Mouse (Mus musculus) A20 (cell line): Measurements from ENCODE around the gene Sowaha.

Experiments
- DNase-seq: peaks from one replicate; pipeline ENCODE4 v3.0.0-alpha.2; 2011; ENCODE audit warnings: low read depth, low spot score

Sowaha gene

GRCm38 (mm10) chr11:53479783-53480301, at the start of gene Sowaha, which contains the start of gene Gm9945:
Gene Sowaha (minus strand): TSS chr11:53480274.
Gene Gm9945 (plus strand): TSS chr11:53480166.
- DNase-seq: no peak

GRCm38 (mm10) chr11:53529253-53529557, 49.1 kb upstream of the Sowaha start:
- DNase-seq: no peak

DNA sequence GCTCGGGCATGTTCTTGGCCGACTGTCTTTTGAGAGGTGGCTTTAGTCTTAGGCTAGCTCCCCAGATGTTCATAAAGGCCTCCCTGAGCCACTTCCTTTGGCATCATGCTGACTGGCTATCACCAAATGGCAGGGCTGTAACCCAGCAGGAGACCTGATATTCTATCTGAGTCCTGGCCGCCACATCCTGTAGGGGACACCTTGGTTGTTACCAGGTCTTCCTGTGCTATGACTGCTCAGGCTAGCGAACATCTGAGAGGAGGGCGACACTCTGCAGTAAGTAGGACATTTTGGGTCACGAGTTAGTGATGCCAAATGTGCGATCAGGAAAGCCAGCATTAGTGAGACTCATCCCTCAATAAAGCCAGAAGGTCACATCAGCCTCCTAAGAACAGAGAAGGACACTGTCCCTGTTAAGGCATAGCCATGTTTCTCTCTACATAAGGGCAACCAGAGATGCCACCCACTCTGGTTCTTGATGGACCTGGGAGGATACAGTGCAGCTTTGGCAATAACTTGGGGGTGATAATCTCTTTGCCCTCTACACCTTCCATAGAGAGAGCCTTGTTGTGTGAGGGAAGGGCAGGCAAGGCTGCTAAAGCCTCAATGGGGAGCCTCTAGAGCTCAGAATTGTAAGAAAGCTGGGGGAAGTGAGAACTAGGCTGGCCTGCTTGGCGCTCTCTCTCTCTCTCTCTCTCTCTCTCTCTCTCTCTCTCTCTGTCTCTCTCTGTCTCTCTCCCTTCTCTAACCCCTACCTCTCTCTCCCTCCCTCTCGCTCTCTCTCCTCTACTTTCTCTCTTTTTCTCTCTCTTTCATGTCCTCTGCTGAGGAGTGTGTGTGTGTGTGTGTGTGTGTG, 48.6 kb upstream of the Sowaha start:
- DNase-seq: no peak

DNA sequence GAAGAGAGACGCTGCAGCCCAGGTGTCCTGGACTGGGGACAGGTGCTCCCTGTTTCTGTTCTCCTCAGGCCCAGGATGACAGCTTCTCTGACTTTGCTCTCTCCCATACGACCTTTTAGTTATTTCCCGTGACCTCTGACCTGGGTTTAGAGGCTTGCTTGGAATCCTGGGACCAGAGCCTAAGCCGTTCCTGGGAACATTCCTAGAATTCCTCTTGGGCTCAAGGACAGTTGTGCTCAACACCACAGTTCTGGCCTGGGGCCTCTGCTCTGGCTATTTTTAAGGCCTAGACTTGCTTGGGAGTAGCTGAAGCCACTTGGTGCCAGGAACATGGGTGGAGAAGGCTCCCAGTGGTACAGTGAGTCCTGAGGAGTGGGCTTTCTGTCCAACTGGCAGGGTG, 45.4 kb upstream of the Sowaha start:
- no peak for DNase-seq

DNA sequence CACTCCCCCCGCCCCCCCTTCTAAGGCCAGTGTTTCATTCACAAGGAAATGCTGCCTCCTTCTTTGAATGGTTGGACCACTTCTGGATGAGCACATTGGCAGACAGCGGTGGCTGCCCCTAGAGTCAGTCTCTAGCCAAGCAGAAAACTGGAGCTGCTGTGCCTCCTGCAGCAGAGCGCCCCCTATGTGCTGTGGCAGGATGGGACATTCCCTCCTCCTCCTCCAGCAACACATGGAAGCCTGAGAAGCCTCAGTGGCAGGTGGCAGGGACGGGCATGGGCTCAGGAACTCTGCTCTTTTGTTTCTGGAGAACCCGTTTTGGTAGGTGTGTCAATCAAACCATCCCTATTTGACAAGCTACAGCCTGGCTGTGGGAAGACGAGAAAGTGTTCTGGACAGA, 44.8 kb upstream of the Sowaha start:
- DNase-seq: peak; percentile 50

DNA sequence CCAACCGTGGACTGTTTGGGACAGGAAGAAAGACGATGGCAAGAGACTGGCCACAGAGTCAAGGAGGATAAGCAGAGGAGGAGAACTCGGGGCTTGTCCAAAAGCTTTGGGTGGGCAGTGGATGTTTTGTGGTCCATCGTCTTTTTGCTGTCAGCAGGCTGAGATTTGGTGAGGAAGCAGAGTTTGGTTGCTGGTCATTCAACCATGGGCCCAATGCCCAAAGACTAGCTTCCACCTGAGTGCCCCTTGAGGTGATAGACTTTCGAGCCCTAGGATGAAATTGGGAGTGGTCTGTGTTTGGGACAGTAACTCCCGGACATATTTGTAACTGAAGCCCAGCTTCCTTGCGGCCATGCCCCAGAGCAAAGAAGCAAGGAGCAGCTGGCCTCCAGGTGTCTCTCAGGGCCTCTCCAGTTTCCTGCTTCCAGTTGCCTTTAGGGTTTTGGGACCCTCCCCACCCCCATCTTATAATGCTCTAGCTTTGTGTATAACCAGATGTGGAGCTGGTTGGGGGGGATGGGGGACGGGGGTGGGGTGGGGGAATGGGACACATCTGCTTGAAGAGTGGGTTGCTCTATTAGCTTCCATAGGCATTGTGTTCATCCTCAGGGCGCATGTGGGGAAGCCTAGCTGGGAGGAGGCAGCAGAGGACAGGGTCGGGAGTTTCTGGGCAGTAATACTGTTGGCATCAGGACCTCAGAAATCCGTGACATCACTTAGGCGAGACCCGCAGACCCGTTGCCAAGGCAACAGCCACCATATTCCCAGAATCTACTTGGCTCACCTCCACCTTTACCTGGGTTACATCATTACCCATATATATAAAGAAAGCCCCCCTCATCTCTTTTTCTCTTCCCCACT, 43.7 kb upstream of the Sowaha start:
- DNase-seq: no peak

DNA sequence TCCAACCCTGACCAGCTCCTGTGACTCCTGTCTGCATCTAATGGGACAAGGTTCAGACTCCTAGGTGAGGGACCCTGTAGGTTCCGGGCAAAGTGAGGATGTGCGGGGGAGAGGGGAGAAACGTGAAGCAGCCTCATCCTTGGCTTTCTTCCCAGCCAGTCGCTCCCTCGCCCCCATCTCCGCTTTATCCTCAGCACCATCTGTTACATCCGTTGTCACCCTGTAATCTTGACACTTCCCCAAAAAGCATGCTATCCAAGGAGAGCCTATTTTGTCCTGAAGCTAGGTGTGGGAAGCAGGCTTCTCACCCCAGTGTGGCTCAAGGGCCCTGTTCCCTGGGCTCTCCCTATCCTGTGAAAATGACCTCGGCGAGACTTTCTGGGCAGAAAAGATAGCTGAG, 42.9 kb upstream of the Sowaha start:
- no peak for DNase-seq

GRCm38 (mm10) chr11:53522362-53522761, 42.3 kb upstream of the Sowaha start:
- no peak for DNase-seq

- DNase-seq: no peak
These were observed 41.7 kb upstream of the Sowaha start for GRCm38 (mm10) chr11:53521821-53522131.

DNA sequence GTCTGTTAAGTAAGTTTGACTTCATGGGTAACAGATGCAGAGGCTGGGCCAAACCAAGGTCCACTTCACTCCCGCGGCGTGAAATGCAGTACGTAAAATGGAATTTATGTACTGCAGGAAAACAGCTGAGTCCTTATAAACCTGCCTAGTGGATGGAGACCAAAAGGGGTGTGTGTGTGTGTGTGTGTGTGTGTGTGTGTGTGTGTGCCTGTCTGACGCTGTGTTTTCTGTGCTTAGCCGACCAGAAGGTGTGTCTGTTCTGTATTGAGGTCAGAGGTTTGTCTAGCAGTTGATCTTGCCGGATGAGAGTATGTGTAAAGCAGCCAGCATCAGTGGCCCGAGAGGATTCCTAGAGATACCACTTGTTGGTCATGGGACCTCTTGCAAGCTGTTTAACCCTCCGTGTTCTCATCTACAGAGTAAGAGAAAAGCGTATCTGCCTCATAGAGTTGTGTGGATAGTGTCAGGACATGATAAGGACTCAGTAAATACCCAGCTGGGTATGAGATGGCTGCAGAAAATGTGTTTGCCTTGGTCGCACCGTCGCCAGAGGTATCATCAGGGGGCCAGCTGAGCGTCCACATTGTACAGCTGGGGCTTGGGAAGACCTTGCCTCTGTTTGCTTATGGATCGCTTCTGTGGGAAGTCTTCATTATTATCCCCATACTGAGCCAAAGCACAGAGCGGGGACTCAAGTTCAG, 41.2 kb upstream of the Sowaha start:
- no peak for DNase-seq

- no peak for DNase-seq
These were observed 40.3 kb upstream of the Sowaha start for GRCm38 (mm10) chr11:53520122-53520978.

GRCm38 (mm10) chr11:53519207-53520121, 39.4 kb upstream of the Sowaha start, which contains the start of gene Sept8:
Gene Sept8 (plus strand): TSS chr11:53519257.
- DNase-seq: peak; percentile 34

- no peak for DNase-seq
These were observed 38.7 kb upstream of the Sowaha start for GRCm38 (mm10) chr11:53518759-53519158.

DNA sequence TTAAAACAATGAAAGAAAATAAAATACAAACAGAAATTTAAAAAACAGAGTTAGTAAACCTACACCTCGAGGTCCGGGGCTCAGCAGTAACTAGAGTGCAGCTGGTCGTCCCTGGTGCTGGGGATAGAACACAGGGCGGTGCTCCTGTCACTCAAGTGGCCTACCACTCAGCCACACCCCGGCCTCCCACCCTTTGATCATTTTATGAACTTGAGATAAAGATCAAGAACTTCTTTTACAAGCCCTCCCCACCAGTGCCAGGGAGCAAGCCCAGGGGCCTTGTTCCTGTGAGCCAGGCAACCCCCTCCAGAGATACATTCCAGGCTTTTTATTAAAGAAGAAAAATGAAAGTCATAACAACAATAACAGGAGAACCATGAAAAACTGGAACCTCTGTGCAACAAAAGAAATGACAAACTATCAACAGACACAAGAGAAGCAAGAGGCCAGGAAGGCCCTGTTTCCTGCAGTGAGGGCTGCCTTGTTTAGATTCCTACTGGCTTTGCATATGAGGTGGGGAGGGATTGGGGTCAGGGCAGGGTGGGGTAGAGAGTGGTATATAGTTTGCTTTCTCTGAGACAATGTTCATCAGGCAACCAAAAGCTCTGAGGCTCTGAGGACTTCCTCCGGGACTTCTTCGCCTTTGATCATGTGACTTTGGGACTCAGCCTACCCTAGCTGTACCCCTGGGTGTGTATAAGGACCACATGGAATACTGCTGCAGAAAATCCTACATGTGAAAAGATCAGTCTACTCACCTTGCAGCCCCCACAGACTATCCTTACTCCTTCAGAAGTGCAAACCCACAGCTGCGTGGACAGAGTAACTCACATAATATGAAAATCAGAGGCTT, 36.9 kb upstream of the Sowaha start:
- DNase-seq: no peak

DNA sequence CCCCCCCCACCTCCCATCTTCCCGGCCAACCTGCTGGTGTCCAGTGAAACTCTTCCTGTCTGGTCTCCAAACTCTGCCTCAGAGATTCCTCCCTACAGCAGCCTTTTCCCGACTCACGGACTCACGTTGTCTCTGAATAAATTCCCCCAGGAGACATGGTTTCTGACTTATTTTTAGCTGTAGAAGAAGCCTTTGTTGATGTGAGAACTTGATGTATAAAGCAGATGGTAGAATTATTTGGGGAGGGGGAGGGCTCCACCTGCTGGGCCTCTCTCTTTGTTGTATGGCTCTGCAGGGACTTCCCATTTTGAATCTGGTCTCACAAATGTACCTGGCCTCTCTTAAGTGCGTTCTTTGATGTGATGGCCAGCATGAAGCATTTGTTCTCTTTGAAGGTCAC, 30.3 kb upstream of the Sowaha start:
- no peak for DNase-seq

DNA sequence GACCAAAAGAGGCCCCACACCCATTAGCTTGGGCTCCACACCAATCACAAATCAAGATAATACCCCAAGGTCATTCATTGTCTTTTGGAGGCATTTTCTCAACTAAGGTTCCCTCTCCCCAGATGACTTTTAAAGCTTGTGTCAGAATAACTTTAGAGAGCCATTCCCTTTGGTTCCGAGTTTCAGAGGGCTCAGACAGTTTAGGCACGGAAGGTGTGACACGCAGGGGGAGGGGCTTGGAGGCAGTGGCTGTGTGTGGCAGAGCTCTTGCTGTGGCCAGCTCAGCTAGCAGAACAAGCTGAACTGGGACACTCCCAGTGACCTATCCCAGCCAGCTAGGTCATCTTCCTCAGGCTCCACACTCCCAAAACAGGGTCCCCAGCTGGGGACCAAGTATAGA, 28.5 kb upstream of the Sowaha start:
- DNase-seq: no peak

GRCm38 (mm10) chr11:53508152-53508551, 28.1 kb upstream of the Sowaha start:
- no peak for DNase-seq

GRCm38 (mm10) chr11:53507098-53507805, 27.2 kb upstream of the Sowaha start:
- no peak for DNase-seq
